Mouse (Mus musculus) right cerebral cortex, adult 18-20 months (tissue): ENCODE data around the gene Washc4.

ENCODE experiments used
- DNase-seq: peaks from one replicate; pipeline ENCODE4 v3.0.0; 2022; ENCODE audit warnings: mixed read lengths

The Washc4 gene

DNA sequence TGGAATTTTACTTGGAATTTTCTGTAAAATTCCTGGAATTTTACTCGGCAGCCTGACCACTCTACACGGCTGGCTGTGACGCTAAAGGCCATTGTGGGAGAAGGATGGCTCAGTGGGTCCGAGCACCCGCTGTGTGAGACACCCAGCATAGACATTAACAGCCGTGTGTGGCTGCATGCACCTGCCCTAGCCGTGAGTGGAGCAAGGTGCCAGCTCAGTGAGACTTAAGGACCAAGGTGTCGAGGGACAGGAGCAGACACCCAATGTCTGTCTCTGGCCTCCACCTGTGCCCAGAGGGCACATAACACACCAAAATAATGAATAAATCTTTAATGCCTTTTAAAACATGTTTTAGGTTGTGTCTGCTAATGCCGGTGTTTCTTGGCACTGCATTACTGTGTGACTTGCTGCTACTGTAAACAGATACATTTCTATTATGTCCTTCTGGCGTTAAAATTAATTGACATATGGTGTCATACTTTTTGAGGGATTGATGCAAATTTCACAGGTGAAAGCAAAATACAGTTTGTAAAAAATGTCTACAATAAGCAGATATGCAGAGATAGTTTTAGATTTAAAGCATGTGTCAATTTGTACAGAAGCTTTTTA lies 60.5 kb downstream of the Washc4 start:
- no peak for DNase-seq

DNA sequence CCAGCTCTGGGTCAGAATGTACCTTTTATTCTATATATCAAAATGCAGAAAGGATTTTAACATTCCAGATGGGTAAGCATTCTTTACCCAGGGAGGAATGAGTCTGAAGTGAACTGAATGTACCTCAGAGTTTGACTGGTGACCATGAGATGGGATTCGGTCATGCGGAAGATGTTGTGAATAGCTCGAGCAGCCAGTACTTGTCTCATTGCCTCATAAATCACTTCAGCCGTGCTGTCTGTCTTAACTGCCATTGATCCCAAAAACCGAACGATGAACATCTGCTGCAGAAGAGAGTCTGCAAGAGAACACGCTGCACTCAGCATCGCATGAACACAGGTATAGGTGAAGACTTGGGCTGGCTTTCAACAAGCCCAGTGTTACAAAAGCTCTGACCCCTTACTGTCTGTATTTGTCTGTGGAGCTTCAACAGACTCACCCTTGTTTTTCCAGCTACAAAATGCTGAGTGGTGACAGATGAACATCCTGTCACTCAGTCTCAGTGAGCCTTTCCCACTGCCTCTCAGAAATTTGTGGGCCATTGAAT lies 62.2 kb downstream of the Washc4 start:
- DNase-seq: no peak

DNA sequence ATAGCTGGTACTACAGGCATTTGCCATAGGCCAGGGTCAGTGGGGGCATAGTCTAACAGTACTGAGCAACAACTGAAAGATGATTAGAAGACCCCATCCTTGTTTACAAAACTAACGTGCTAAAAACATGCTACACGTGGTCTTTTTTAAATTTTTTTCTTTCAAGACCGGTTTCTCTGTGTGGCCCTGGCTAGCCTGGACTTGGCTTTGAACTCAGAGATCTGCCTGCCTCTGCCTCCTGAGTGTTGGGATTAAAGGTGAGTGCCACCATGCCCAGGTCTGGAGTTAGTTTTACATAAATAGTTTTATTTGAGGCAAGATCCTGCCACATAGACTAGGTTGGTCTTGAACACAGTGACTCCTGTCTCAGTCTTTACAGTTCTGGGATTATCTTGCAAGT lies 63.6 kb downstream of the Washc4 start:
- DNase-seq: no peak

DNA sequence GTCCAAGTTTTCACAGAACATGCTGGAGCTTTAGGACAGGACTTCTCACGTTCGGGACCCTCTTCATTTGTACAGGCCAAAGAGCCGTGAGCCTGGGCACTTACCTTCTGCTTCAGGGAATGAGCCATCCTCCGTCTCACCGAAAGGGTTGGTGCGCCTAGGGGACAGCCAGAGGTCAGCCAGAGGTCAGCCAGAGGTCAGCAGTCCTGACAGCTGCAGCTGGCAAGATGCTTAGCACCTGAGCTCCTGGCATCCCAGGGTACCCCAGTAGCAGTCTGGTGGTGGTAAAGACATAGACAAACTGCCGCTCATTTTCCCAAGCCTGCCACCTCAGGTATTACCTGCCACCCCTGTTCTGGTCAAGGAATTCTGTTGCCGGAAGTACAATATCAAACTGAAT lies 65.0 kb downstream of the Washc4 start:
- DNase-seq: no peak

DNA sequence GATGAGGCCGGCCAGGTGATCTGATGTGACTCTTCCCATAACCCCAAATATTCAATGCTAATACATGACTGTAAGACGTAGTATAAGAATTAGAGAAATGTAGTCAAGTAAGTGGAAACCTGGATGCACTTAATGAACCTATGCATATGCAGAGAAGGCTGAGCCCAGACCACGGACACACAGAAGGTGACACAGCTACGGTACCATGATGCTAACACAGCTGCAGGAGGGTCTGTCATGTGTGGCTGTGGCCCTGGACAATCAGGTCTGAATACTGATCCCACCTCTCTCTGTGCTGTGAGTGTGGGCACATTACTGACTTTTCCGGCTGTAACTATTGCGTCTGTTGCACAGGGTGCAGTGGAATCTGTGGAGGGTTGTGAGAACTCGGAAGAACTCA lies 67.0 kb downstream of the Washc4 start:
- no peak for DNase-seq

DNA sequence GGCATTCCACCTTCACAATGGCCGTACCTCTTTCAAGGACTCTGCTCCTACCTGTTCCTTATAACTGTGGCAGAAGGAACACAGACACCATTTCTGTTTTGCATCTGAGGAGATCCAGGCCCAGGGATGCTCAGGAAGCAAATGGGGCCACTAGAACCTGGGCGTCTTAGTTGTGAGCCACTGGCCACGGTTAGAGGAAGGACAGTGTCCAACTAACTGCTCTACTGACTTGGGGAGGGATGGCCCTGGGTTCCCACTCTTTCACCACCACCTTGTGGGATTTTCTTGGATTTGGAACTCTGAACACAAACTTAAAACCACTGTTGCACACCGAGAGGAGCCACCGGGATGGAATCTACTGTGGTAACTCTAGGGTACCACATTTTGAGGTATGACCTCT lies 68.3 kb downstream of the Washc4 start:
- DNase-seq: no peak

DNA sequence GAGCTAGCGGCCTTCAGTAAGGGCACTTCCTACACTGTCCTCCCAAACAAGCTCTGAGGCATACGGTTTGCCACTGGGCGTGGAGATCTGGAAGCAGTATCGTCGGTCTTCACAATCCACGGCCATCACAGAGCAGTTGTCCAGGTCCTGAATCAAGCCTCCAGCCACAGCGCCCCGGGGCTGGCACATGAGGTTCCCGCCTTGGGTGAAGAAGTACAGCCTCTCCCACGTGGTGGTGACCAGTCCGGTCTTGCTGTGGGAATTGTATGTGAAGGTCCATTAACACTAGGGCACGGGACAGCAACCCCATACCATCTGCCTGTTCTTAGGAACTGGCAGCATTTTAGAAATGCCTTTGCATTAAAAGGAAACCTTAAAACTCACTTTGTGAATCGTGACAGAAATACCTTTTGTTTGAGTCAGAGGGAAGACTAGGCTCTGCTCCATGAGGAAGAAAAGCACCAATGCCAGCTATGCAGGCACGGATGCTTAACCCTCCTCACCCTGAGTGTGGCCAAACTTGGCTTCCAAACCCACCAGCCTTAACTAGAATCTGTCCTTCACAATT lies 69.2 kb downstream of the Washc4 start:
- no peak for DNase-seq

DNA sequence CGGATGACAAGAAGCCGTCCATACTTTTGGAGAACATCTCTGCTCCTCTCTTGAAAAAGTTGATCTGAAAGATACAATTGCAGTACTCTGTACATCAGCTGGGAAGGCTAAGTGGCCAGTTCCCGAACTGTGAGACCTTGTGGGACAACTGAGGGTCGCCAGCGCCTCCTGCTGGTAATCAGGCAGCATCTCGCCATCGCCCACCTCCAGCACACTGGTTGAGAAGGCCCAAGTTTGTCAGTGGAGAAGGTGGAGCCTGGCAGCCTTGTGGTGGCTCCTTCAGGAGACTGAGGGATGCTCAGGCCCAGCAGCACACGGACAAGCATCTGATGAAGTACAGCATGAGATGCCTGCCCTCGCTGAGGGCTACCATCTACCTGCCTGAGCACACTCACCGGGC lies 73.8 kb downstream of the Washc4 start:
- DNase-seq: no peak

DNA sequence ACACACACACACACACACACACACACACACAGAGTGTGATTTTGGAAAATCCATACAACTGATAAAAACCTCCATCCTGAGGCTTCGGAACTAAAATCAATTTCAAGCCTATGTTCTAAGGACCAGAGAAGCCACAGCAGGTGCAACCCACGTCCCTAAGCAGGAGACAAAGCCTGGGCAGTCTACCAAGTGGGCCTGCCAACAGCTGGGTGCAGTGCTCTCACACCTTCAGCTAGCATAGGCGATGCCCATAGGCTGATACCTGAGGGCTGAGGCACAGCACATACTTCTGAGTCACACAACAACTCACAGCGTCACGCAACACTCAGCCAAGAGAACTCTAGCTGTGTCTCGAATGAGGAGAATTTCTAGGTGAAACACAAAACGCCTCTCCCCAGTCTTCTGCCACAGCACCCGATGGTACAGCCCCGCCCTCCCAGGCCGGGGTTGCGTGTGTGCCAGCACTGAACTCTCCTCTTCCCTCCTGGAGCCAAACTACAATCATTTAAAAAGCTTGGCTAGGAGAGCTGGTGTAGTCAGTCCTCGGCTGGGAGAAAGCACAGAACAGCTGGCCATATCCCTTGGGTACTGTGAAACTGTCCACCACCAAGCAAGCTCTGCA lies 75.4 kb downstream of the Washc4 start:
- no peak for DNase-seq

DNA sequence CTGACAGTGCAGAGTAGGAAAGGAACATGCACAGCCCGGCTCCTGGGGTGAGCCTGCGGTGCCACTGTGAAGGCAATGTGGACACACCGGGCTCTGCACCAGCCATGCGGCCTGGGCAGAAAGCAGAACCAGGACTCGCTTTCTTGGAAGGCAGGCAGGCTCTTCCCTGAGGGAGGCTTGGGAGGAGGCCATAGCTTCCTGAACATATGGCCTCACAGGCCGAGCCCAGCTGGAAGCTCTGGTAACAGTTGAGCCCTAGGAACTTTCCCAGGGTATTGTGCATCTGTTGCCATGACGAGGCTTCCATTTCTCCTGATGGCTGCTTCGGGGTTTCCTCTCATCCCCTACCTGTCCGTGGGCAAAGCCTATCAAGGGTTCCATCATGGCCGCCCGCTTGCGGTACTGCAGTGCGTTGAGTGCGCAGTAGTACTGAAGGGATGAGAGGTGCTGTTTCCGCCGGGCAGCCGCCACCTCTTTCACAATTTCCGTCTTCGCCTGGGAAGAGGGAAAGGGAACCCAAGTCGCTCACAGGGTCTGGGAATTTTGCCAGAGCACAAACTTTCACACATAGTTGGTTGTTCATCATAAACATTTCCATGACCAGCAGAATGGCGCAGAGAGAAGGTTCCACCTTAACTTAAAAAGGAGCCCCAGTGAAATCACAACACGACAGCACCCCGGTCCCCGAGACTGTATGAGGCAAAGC lies 77.0 kb downstream of the Washc4 start:
- no peak for DNase-seq

DNA sequence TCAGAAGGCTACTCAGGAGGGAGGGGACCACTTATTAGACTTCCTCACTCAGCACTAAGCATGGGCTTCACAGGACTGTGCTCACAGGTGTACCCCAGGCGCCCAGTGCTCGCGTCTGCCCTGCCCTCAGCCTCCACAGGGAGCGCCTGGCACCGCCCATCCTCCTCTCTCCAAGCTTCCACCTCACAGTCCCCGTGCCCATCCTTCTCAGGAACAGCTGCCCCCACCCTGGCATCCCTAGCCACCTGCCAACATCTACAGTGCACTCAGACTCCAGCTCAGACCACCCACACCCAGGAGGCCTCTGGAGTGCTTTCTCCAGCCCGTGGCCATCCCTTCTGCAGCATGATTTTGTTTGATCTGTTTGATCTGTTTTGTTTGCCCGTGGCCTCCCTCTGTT lies 80.5 kb downstream of the Washc4 start:
- no peak for DNase-seq

DNA sequence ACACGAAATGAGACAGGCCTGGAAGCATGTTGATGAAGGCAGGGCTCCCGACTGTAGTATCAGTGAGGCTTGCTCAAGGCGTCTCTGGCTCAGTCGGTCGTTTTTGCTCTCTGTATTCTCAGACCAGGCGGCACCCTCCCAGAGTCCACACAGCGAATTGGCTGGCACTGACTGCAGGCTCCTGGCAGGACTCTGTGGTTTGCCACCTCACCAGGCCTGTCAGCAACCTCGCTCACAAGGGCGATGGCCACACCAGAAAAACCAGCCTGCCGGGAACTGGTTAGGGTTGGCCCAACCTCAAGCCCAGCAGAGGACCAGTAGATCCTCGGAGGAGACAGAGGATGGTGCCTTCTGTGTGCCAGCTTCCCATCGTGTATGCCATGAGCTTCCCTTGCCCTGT lies 81.3 kb downstream of the Washc4 start:
- DNase-seq: no peak

DNA sequence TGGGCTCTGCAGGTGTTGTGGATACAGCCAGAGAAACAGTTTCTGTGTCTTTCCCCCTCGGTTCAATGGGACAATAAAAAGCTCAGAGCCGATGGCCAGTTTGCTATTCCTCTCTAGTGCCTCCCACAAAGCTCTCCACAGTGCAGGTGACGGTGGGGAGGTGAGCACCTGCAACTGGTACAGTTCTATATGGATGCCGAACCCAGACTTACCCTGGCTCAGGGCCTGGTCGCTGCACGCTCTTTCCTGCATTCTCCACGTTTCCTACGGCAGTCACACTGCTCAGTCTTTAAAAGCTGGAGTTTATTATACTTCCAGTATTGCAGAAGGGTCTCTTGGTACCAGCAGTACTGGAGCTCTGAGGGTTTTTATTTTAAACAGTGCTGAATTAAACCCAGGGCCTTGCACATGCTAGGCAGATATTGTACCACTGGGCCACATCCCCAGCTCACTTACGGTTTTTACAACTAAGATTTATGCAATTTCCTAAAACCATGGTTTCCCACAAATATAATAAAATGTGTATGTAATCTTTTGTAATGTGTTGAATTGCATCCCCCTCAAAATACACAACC lies 83.6 kb downstream of the Washc4 start:
- no peak for DNase-seq

DNA sequence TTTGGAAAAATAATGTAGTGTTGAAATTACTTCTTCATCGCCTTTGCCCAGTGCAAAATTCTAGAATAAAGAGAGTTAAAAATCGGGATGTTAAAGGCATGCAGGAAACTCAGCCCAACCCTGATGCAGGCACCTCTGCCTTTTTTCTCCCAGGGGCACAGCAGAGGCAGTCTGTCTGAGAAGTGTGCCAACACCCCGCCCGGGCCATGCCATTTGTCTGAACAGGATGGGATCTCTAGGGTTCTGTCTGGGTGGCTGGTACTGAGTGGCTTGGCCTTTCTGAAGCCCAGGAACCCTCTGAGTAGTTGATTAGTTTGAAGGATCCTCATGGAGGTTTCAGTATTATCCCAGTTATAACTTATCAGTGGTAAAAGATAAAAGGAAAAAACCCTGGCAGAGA lies 84.7 kb downstream of the Washc4 start:
- DNase-seq: no peak

DNA sequence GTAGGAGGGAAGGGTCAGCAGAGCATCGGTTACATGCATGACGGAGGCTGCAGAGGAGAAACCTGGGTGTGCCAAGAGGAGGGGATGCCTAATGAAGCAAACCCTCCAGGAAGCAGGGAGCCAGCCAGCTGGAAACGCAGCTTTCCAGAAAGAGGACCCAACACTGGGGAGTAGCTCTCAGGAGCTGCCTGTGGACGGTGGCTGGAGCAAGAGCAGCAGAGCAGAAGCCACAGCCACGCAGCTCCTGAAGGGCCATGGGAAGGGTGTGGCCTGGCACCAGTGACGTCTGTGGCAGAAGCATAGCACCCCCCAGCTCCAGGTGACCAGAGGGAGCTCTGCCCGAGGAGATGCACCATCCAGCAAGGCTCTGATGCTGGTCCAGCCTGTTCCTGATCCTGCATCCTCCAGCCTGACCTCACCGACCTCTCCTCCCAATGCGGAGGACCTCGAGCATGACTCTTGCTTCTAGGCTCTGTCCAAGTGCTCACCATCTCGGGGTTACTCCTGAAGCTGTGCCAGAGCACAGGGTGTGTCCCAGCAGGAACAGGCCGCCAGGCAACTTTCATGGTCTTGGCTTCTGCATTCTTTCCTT lies 85.7 kb downstream of the Washc4 start:
- no peak for DNase-seq

DNA sequence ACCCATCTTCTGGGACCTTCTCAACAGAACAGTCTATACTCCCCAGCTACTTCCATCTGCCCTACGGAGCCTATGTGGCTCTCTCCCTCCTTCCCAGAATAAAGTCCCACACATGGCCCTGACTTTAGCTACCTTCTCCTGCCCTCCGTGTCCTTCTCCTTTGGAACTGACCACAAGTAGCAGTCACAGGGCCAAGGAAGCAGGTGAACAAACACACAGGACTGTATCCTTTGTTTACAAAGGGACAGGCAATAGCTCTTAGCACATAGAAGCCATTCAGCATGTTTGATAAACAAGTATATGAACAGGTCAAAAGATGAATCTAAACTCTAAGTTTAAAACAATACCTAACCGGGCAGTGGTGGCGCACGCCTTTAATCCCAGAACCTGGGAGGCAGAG lies 86.3 kb downstream of the Washc4 start:
- no peak for DNase-seq

DNA sequence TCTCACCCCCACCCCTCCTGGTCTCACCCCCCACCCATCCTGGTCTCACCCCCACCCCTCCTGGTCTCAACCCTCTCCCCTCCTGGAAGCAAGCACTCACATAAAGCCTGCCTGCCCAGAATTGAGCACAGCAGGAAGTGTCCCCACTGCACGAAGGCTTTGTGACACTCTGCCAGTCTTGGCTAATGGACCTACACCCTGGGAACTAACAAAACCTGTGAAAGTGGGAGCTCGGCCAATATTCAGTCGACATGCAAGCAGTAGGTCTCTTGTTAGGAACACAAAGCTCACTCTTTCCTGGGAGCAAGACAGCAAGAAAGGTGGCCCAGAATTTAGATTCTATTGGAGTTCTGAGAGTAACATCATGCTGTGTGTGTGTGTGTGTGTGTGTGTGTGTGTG lies 87.3 kb downstream of the Washc4 start:
- peak; percentile 35 for DNase-seq

DNA sequence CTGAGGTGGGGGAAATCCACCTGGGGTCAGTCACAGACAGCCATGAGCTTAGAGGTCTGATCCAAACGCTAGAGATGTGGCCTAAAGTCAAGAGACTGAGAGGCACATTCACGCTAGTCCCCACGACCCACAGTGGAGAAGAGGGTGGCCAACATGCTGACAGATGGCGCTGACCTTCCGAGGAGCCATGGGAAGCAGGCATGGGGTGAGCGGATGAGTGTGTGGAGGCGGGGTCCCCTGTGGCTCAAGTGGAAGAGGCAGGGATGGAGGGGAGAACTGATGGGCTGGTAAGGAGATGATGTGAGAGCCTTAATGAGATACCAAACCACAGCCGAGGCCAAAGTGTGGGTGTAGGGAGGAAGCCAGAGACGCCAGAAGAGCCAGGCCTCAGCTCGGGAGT lies 88.2 kb downstream of the Washc4 start:
- no peak for DNase-seq

DNA sequence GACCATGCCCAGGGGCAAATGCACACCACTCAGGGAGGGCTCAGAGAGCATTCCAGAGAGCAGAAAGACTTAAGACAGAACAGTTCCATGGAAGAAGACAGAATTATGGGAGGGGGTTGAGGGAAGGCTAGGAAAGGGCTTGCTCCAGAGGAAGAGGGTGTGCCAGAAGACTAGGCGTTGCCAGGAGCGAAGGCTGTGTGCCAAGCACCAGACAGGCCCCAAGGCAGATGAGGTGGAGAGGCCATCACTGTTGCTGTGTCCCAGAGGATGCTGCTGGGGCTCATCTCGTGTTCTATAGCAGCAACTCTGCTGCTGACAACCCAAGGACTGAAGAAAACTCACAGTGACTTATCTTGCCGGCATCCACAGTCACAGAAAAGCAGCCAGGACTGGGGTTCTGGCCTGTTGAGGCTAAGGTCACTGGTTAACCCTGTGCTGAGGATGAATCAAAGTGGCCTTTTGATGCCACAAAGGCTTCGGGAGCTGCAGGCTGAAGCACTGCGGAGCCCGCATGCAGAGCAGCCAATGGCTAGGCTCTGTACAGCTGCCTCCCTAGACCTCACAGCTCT lies 89.3 kb downstream of the Washc4 start:
- DNase-seq: no peak

DNA sequence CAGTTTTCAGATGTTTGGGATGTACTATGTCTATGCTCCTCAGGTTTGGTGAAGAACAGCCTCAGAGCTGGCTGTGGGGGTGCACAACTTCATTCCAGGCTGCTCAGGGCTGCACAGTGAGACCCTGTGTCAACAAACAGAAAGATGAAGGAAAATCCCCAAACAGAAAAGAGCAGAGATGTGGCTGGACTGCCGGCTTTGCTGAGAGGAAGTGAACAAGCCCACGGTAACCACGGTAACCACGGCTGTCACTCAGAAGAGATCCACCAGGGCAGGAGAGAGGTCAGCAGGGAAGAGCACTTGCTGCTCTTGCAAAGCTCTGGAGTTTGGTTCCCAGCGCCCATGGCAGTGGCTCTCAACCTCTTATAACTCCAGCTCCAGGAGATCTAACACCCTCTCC lies 90.9 kb downstream of the Washc4 start:
- no peak for DNase-seq

DNA sequence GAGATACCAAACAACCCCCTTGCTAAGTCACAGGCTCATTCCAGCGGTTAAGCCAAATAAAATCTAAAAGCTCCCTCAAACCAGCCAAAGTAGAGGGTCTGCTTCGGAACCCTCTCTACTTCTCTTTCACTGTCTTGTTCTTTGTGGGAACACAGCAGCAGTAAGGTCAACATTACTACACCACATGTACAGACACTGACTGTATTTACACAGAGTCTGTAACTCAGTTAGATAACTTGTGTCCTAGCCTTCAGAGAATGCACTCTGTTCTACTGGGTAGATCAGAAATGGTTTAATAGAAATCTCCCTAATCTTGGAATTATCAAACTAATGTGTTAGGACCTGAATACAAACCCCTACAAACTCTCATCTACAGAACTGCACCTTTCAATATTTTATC lies 92.6 kb downstream of the Washc4 start:
- DNase-seq: no peak

DNA sequence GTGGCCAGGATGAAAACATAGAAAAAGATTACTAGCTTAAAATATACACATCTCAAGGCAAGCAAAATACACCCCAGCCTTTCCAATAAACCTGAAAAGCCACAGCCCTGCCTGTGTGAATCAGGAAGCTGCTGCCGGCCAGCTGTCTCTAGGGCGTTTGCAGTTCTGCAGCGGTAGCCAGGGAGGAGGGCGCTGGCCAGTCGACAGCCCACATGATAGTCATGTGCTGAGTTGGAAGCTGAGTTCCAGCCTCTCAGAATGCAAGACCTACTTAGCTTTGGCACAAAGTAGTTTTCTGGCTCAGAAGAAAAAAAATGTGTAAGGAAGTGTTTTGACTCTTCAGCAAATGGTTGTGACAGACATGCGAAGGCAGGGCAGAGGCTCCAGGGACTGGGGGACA lies 93.7 kb downstream of the Washc4 start:
- peak; percentile 87 for DNase-seq

DNA sequence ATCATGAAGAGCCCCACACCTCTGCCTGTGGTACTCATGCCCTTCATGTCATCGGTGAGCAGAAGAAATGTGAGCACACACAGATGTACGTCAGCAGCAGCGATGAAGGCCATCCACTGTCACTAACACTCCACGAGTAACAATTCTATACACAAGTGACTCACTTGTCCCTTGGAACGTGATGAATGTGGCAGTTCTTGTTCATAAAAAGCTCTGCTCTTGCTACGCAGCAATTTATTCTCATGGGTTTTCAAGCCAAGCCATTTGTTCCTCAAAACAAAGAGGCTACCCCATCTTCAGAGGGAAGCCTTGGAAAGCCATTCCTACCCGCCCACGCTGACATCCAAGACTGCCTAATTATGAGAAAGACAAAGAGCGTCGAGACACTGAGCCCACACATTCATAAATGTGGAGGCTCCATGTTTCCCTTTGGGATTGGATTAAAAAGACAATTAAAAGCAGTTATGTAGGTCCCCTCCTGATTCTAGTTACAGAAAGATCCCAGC lies 96.4 kb downstream of the Washc4 start:
- DNase-seq: peak; percentile 49
